Mouse (Mus musculus): ENCODE measurements around the gene Tmem201. TPM values are rescaled to one million over a fixed set of nuclear protein-coding genes. Genes with fewer than 3 reads are reported as not detected.

Tmem201 gene
- total RNA-seq, 4 experiments from 2014 or later = 63.5 to 75.6 (median 74.5) TPM

- DNase-seq (ENCODE audit: low spot score in 2 of 2) = no peak
Measured at GRCm38 (mm10) chr4:149722104-149723020, 15.5 kb downstream of the Tmem201 start.

- DNase-seq (ENCODE audit: low spot score in 2 of 2) = no peak
Measured at GRCm38 (mm10) chr4:149721163-149721562, 16.7 kb downstream of the Tmem201 start.

- DNase-seq (ENCODE audit: low spot score in 2 of 2) = no peak
Measured at GRCm38 (mm10) chr4:149719686-149720085, 18.2 kb downstream of the Tmem201 start.

- DNase-seq (ENCODE audit: low spot score in 2 of 2) = no peak
Measured at GRCm38 (mm10) chr4:149714542-149714941, 23.3 kb downstream of the Tmem201 start.

- DNase-seq (ENCODE audit: low spot score in 2 of 2) = no peak
Measured at GRCm38 (mm10) chr4:149711955-149712354, 25.9 kb downstream of the Tmem201 start.

GRCm38 (mm10) chr4:149711485-149711884 lies 26.4 kb downstream of the Tmem201 start:
- no peak for DNase-seq (ENCODE audit: low spot score in 2 of 2)

- DNase-seq (ENCODE audit: low spot score in 2 of 2) = peak in 1 of 2 experiments; percentile 55
Measured at GRCm38 (mm10) chr4:149710510-149710909, 27.3 kb downstream of the Tmem201 start.

- no peak for DNase-seq (ENCODE audit: low spot score in 2 of 2)
Measured at GRCm38 (mm10) chr4:149705941-149706340, 31.9 kb downstream of the Tmem201 start.

- DNase-seq (ENCODE audit: low spot score in 2 of 2) = no peak
Measured at GRCm38 (mm10) chr4:149705298-149705697, 32.5 kb downstream of the Tmem201 start.

GRCm38 (mm10) chr4:149702210-149702979 lies 35.4 kb downstream of the Tmem201 start, which contains the start of gene Pik3cd:
Pik3cd (minus strand) TSS chr4:149702571.
- DNase-seq (ENCODE audit: low spot score in 2 of 2) = no peak

- DNase-seq (ENCODE audit: low spot score in 2 of 2) = no peak
Measured at GRCm38 (mm10) chr4:149701426-149702209, 36.2 kb downstream of the Tmem201 start.

GRCm38 (mm10) chr4:149699953-149700352 lies 37.9 kb downstream of the Tmem201 start:
- DNase-seq (ENCODE audit: low spot score in 2 of 2) = no peak

GRCm38 (mm10) chr4:149698197-149698821 lies 39.5 kb downstream of the Tmem201 start:
- DNase-seq (ENCODE audit: low spot score in 2 of 2) = no peak

- DNase-seq (ENCODE audit: low spot score in 2 of 2) = no peak
Measured at GRCm38 (mm10) chr4:149697506-149698196, 40.2 kb downstream of the Tmem201 start.

GRCm38 (mm10) chr4:149696189-149696971 lies 41.5 kb downstream of the Tmem201 start:
- DNase-seq (ENCODE audit: low spot score in 2 of 2) = no peak

GRCm38 (mm10) chr4:149691368-149691767 lies 46.5 kb downstream of the Tmem201 start:
- no peak for DNase-seq (ENCODE audit: low spot score in 2 of 2)

GRCm38 (mm10) chr4:149690828-149691280 lies 47.0 kb downstream of the Tmem201 start:
- no peak for DNase-seq (ENCODE audit: low spot score in 2 of 2)

- no peak for DNase-seq (ENCODE audit: low spot score in 2 of 2)
Measured at GRCm38 (mm10) chr4:149689822-149690700, 47.8 kb downstream of the Tmem201 start.

Data from layer of hippocampus, adult 8-10 months (tissue).